Mouse (Mus musculus) right cerebral cortex, adult 18-20 months (tissue): ENCODE measurements at regions not wholly inside any gene's neighbourhood (a gene's known extent, or its start where the extent isn't known, plus 50 kb on each side); places are given as distances from the start of the nearest gene placed in this dataset.
A peak's percentile ranks its signal among the peaks of the same experiment; 100 is the strongest.

Source experiments
- DNase-seq: peaks from one replicate; pipeline ENCODE4 v3.0.0; 2022; ENCODE audit warnings: mixed read lengths

DNA sequence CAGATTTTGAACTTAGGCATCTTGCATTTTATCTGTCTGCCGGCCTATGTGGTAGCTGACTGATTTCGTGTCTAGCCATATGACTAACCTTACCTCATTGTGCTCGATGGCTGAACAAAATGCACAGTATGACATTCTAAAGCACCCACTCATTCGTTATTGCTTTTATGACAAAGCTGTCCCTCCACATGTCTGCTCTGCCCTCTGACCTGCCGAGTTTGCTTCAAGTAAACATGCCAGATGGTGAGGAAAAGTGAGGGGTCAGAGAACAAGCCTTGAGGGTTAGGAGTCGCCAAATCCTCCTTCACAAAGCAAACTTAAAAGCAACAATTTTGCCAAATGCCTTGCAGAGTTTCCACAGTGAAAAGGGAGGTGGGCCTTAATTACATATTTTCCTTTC lies 196.0 kb upstream of the Elavl2 start:
- DNase-seq: no peak

DNA sequence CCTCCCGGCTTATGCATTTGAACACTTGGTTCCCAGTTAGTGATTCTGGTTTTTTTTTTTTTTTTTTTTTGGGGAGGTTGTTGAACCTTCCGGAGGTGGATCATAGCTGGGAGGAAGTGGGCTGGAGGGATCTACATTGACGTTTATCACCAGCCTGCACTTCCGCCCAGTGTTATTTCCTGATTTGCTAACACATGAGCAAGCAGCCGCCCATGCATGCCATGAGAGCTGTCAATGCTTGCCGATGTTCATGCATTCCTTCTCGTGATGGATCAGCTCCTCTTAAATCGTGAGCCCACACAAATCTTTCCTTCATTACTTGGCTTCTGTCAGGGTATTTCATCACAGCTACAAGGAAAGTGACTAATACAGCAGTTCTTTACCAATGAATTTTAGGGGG lies 195.2 kb upstream of the Elavl2 start:
- DNase-seq: no peak

DNA sequence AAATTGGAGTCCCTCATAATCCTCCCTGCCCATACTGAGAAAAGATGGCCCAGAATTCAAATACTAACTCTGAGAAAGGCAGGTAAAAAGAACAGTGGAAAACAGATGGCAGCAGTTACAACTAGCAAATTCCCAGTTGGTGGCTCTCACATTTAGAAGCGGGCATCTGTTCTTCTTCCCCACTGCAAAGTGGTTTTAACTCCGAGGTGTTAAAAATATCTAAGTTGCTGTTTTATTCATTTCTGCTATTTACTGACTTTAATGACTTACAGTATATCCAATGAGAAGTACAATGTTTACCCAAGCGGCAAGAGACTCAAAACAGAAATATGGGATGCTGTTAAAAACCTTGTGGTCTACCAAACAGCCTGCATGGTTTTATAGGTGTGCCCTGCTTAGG lies 189.2 kb upstream of the Elavl2 start:
- peak; percentile 41 for DNase-seq

DNA sequence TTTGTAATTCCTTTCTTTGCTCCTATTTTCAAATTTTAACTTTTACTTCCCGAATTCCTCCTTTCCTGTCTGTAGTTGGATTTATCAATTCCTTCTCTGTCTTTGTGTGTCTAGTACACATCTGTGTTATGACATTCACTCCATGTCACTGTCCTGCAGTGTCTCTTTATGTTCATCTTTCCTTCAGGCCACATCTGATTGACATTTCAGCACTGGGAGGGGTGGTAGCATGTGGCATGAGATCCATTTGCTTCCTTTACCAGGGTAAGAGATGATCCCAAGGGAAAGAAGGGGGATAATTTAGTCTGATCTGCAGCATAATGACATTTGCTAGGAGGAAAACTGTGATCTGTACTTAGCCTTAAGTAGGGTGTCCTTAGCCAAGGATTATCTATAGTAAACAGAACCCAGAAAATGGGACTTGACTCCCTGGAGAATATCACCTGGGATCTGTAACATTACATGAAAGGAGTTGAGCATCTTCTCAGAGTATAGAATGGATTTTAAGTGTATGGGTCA lies 187.0 kb upstream of the Elavl2 start:
- no peak for DNase-seq

DNA sequence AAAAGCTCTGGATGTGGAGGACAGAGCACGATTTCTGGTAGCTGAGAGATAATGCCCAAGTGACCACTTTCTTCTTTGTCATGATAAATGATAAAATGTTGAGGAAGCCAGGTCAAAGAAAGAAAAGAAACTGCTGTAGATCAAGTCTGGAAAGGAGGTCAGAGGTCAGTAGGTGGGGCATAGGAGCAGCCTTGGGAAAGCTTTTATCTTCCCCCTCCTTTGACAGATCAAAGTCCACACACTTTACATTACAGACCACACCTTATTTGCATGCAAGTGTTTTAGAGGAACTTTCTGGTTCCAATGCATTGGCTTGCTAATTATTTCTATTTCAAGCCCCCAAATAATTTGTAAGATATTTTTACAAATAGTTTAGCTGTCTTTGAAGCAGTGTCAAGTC lies 182.4 kb upstream of the Elavl2 start:
- no peak for DNase-seq

DNA sequence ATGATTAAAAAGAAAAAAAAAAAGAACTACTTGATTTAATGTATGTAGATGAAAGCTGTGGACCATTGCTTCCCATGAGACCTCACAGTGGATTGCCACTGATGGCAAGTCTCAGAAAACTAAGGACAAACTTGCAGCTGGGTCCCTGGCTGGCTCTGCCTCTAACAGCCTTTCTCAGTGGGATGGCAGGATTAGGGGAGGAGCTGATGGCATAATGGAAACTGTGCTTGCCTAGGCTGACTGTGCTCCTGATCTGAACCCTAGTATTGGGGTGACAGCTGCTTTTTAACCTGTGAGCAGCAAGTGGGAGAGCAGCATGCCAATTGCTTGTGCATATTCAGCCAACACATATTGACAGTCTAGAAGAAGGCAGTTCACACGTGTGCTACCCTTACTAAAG lies 156.9 kb upstream of the Elavl2 start:
- DNase-seq: no peak

DNA sequence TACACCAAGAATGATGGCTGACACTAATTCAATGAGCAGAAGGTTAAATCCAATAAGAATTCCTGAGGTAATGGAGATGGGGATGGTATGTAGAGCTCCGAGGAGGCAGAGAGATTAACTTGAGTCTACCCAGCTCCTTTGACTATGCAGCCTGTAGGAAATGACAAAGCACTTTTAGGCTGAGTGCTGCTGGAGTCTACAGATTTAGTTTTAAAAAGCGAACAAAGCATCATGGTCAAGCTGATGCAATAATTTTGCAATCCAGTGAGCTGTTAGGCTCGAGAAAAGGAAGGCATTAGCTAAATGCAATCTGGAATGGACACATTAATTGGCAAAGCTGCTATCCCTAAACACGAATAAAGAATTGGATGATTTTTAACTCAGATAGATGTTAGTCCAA lies 156.4 kb upstream of the Elavl2 start:
- DNase-seq: no peak

DNA sequence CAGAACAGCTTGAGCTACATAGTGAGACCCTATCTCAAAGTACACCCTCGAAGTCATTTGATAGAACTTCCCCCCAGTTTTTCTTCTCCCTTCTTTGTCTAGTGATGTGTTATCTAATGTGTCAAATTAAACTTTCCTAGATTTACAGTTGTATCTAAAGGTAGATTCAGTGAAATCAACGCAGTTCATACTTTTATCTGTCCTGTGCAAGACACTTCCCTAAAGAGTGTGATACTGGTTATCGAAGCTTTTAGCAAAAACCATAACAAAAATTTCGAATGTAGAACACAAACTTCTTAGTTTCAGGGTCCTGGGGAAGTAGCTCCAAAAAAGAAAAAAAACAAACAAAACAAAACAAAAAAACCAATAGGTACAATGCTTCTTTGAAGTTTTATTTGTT lies 123.8 kb upstream of the Elavl2 start:
- no peak for DNase-seq

DNA sequence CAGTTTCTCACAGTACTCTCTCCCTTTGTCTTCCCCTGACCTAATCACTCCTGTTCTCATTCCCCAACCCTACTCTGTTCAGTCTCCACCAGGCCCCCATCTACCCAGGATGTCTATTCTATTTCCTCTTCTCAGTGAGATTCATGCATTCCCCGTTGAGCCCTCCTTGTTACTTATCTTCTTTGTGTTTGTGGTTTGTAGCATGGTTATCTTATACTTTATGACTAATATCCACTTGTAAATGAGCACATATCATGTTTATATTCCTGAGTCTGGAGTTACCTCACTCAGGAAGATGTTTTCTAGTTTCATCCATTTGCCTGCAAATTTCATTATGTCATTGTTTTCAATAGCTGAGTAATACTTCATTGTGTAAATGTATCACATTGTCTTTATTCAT lies 111.0 kb upstream of the Elavl2 start:
- DNase-seq: no peak

DNA sequence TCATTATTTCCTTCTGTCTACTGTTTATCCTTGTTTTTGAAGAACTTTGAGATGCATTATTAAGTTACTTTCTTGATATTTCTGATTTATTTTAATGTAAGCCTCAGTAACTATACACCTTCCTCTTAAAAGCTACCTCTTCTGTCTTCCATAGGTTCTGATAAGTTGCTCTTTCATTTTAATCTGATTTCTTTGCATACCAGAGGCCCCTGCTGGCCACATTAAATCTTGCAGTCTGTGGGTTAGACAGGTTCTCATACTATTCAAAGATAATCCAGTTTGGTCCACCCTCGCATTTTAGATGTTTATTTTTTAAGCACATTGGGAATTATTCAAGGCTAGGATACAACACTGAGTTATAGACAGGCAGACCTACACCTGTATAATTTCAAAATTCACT lies 109.4 kb upstream of the Elavl2 start:
- no peak for DNase-seq

DNA sequence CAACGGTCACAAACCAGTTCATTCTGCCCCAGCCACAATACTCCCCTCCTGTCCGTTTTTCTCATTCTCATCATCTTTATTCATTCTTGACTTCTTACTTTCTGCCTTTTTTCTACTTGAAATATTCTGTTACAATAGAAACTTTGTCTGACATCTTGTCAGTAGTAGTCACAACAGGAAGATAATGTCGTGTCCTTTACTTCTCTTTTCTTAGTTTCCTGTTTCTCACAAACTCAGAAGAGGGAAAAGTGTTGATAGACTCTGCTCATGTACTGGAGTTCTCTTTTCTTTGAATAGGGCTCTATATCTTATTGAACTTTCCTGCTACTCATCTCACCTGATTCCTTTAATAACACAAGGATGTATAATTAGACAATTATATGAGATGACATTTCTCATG lies 102.7 kb upstream of the Elavl2 start:
- no peak for DNase-seq

DNA sequence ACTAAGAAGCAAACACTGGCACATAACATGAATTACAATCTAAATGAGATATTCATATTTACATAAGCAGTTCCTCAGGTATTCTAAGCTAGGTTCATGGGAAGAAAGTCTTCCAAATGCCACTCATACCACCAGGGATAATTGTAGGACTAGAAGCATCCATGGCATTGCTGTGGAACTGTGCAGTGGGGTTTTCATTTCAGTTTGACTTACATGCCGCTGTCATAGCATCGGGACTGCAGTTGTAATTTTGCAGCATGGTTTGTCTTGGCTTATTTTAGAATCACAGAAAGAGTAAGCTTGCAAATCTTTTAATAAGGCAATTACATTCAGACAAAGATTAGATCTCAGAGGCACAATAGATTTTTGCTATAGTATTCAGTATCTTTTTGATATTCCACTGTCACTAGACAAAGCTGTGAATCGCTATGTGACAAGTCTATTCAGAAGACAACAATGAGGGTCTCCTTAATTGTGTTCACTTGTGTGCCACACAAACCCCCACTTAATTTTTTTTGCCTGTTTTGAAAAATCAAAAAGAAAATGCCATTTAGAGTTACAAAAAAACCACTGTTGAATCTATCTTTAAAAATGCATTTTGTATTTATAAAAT lies 81.4 kb upstream of the Elavl2 start:
- no peak for DNase-seq
